Mouse (Mus musculus) layer of hippocampus, adult 8-10 months (tissue): ENCODE measurements at regions not wholly inside any gene's neighbourhood (a gene's known extent, or its start where the extent isn't known, plus 50 kb on each side); places are given as distances from the start of the nearest gene placed in this dataset.

Source experiments
- DNase-seq, 2 experiments: peaks; one replicate each; pipeline ENCODE4 v3.0.0; 2022; ENCODE audit warnings: low spot score in 2 of 2

DNA sequence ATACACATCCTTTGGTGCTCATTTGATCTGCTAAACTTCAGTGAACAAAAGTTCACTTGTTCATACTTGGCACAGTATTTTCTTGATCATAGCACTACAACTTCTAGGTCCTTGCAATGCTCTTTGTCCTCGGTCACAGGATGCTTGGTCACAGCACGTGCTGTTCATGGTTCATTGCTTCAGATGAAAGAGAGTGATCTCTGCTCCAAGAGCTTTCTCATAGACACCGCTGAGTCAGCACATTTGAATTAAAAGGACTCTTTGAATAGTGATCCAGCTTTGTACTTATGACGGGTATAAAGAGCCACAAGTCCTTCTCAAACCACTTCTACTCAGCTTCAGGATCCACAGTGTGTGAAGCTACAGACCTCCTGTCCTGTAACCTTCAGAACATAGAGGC is 649.3 kb upstream of the Arrdc4 start:
- no peak for DNase-seq

DNA sequence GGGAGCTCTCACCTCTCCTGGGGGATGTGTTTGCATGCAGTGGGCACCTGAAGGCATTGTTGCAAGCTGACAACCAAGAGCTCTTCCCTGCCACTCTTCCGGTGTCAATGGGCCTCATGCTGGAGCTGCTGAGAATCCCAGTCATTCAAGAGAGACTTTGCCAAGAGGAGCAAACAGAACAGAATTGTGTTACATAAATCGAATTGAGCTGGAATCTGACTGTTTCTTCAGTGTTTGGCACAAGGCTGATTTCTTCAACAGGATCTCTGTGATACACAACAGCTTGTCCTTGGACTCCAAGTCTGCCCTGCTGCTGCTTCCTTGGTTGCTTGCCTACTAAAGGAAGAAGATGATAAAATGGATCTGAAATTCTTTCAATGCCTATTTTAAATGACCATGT is 647.8 kb upstream of the Arrdc4 start:
- peak; percentile 4 to 13 for DNase-seq
